In genomic region chr12:8882376-8882775, GRCm38 (mm10) we compare ENCODE assay signal across 16 mouse cellular contexts. TPM values are rescaled to one million over a fixed set of nuclear protein-coding genes. Genes with fewer than 3 reads are reported as not detected.
DNase-seq lines count a peak whose midpoint lies in the region; ATAC-seq and TF ChIP-seq lines count a peak whose summit lies in the region.
"Had no signal": no experiment of that assay in that cellular context is flagged by ENCODE, and none has a peak within 500 bp of the region (broad histone marks: within the 10 kb centered on the region; RNA-seq: fewer than 3 reads in every experiment).

No protein-coding gene starts in this region.

- H3K27me3 ChIP-seq in C2C12 (ENCODE audit: control insufficient read depth, insufficient read depth, insufficient read length): no peaks in the 10 kb centered on the region
- H3K27me3 ChIP-seq in MEL (ENCODE audit: control insufficient read depth in 1 of 2, insufficient read depth in 2 of 2, low read length in 2 of 2): peaks cover 0 to 4% of the 10 kb centered on the region in 2 experiments; a peak in 2 of 4 replicates
- peaks cover 27% of the 10 kb centered on the region for H3K27me3 ChIP-seq in liver, embryonic 12.5 days (replicated peaks)
- no peaks in the 10 kb centered on the region for H3K27me3 ChIP-seq in myocyte (ENCODE audit: control insufficient read depth, insufficient read depth, insufficient read length)
- H3K27me3 ChIP-seq in hindbrain, embryonic 10.5 days (ENCODE audit: insufficient read depth, poor library complexity, severe bottlenecking): peaks cover 10% of the 10 kb centered on the region; the same call in 1 of the 2 replicates
- 0 out of 2 replicates have a peak, but pooled peaks cover 14% of the 10 kb centered on the region for H3K27me3 ChIP-seq in heart, embryonic 10.5 days (ENCODE audit: insufficient read depth, poor library complexity, severe bottlenecking)
- H3K27me3 ChIP-seq: heart, embryonic 13.5 days; hindbrain, embryonic 12.5 days; limb, embryonic 12.5 days; midbrain, embryonic 12.5 days had no signal

- no peak overlapping the region for H3K9ac ChIP-seq in MEL (ENCODE audit: control insufficient read depth, low read depth, low read length, poor library complexity, severe bottlenecking)
- no peak overlapping the region for H3K9ac ChIP-seq in liver, embryonic 12.5 days
- H3K9ac ChIP-seq: heart, embryonic 13.5 days; hindbrain, embryonic 12.5 days; limb, embryonic 12.5 days; lung, embryonic 14.5 days; midbrain, embryonic 12.5 days had no signal

- no peak overlapping the region for H3K4me2 ChIP-seq in liver, embryonic 12.5 days
- H3K4me2 ChIP-seq in myocyte (ENCODE audit: low read depth): no peak overlapping the region
- H3K4me2 ChIP-seq: heart, embryonic 13.5 days; hindbrain, embryonic 12.5 days; limb, embryonic 12.5 days; lung, embryonic 14.5 days; midbrain, embryonic 12.5 days had no signal

- no peaks in the 10 kb centered on the region for H3K79me2 ChIP-seq in C2C12 (ENCODE audit: control insufficient read depth, insufficient read depth)
- no peaks in the 10 kb centered on the region for H3K79me2 ChIP-seq in MEL (ENCODE audit: control insufficient read depth, insufficient read depth, low read length, poor library complexity)
- no peaks in the 10 kb centered on the region for H3K79me2 ChIP-seq in myocyte (ENCODE audit: control insufficient read depth, insufficient read depth)

- H3ac ChIP-seq in C2C12 (ENCODE audit: control insufficient read depth, insufficient read length, low read depth) (no peak overlapping the region), myocyte (ENCODE audit: control insufficient read depth, insufficient read length) (no peak overlapping the region)

- H3K27ac ChIP-seq in MEL (ENCODE audit: control insufficient read depth, low read depth, low read length): no peak overlapping the region
- 0 out of 2 replicates have a peak overlapping the region, but pooled peaks have one; percentile 46 for H3K27ac ChIP-seq in liver, embryonic 12.5 days
- no peak overlapping the region for H3K27ac ChIP-seq in hindbrain, embryonic 10.5 days
- H3K27ac ChIP-seq in heart, embryonic 10.5 days: no peak overlapping the region
- H3K27ac ChIP-seq: heart, embryonic 13.5 days; hindbrain, embryonic 12.5 days; limb, embryonic 12.5 days; midbrain, embryonic 12.5 days had no signal

- TF ChIP-seq POLR2A in MEL (IDR thresholded peaks at IDR 0.05; ENCODE audit: control insufficient read depth in 1 of 2, insufficient read depth in 1 of 2, low read depth in 1 of 2, low read length in 2 of 2, poor library complexity in 1 of 2) (no peak), myocyte (IDR thresholded peaks at IDR 0.05; ENCODE audit: insufficient read length, low read depth) (no peak)

- 0 out of 2 replicates have a peak, but pooled peaks have one; percentile 25 for ATAC-seq in liver, embryonic 12.5 days
- ATAC-seq in granulocyte monocyte progenitor cell, adult 5-6 weeks (replicated peaks; ENCODE audit: poor library complexity, severe bottlenecking): no peak
- ATAC-seq: forebrain, embryonic 14.5 days had no signal

- H3K36me3 ChIP-seq in C2C12 (ENCODE audit: control insufficient read depth, insufficient read depth) (no peaks in the 10 kb centered on the region), MEL (ENCODE audit: control insufficient read depth in 1 of 2, insufficient read depth in 2 of 2, low read length in 2 of 2) (no peaks in the 10 kb centered on the region), myocyte (ENCODE audit: control insufficient read depth, insufficient read depth) (no peaks in the 10 kb centered on the region)
- no peaks in the 10 kb centered on the region for H3K36me3 ChIP-seq in liver, embryonic 12.5 days
- no peaks in the 10 kb centered on the region for H3K36me3 ChIP-seq in hindbrain, embryonic 10.5 days
- H3K36me3 ChIP-seq in heart, embryonic 10.5 days: no peaks in the 10 kb centered on the region
- H3K36me3 ChIP-seq: heart, embryonic 13.5 days; hindbrain, embryonic 12.5 days; limb, embryonic 12.5 days; midbrain, embryonic 12.5 days had no signal

- H3K9me3 ChIP-seq in MEL (replicated peaks; ENCODE audit: insufficient read depth, low read length): no peaks in the 10 kb centered on the region
- H3K9me3 ChIP-seq in liver, embryonic 12.5 days (replicated peaks): no peaks in the 10 kb centered on the region
- H3K9me3 ChIP-seq in hindbrain, embryonic 10.5 days: no peaks in the 10 kb centered on the region
- no peaks in the 10 kb centered on the region for H3K9me3 ChIP-seq in heart, embryonic 10.5 days
- H3K9me3 ChIP-seq: heart, embryonic 13.5 days; hindbrain, embryonic 12.5 days; limb, embryonic 12.5 days; midbrain, embryonic 12.5 days had no signal

- H3K79me3 ChIP-seq in C2C12 (ENCODE audit: low read depth): no peaks in the 10 kb centered on the region

- no peak for TF ChIP-seq EP300 in MEL (IDR thresholded peaks at IDR 0.05; ENCODE audit: low read depth in 1 of 2, low read length in 2 of 2)

- DNase-seq in MEL (ENCODE audit: low read depth, low spot score): no peak
- no peak for DNase-seq in hindbrain, embryonic 10.5 days (ENCODE audit: low spot score)
- DNase-seq in heart, embryonic 10.5 days (ENCODE audit: low spot score): no peak
- DNase-seq: cerebellum, adult 8-10 months; gastrocnemius, postnatal 10 days; right cerebral cortex, postnatal 14 days had no signal

- TF ChIP-seq RAD21 in MEL (IDR thresholded peaks at IDR 0.05; ENCODE audit: low read depth, low read length): no peak

- no peak for TF ChIP-seq CTCF in C2C12 (IDR thresholded peaks at IDR 0.05; ENCODE audit: control insufficient read depth, insufficient read depth, insufficient read length)
- TF ChIP-seq CTCF in MEL (IDR thresholded peaks at IDR 0.05 in 2 of 3, conservative IDR thresholded peaks at IDR 0.05 in 1 of 3; ENCODE audit: control insufficient read depth in 1 of 3, insufficient read depth in 1 of 3, low read depth in 2 of 3, low read length in 3 of 3, poor library complexity in 1 of 3, severe bottlenecking in 1 of 3): no peak

- H3K4me3 ChIP-seq in C2C12 (ENCODE audit: insufficient read depth, poor library complexity, severe bottlenecking) (no peak overlapping the region), MEL (ENCODE audit: control insufficient read depth in 1 of 2, insufficient read depth in 1 of 2, low read depth in 2 of 2, low read length in 2 of 2) (no peak overlapping the region), myocyte (no peak overlapping the region)
- H3K4me3 ChIP-seq in liver, embryonic 12.5 days: no peak overlapping the region
- no peak overlapping the region for H3K4me3 ChIP-seq in hindbrain, embryonic 10.5 days
- H3K4me3 ChIP-seq in heart, embryonic 10.5 days: no peak overlapping the region
- H3K4me3 ChIP-seq: heart, embryonic 13.5 days; hindbrain, embryonic 12.5 days; limb, embryonic 12.5 days; midbrain, embryonic 12.5 days had no signal

- no peaks in the 10 kb centered on the region for H3K4me1 ChIP-seq in MEL (ENCODE audit: control insufficient read depth in 1 of 2, insufficient read depth in 2 of 2, low read length in 2 of 2)
- peaks cover 13% of the 10 kb centered on the region for H3K4me1 ChIP-seq in liver, embryonic 12.5 days
- H3K4me1 ChIP-seq in hindbrain, embryonic 10.5 days (replicated peaks): peaks cover 19% of the 10 kb centered on the region
- H3K4me1 ChIP-seq in heart, embryonic 10.5 days: peaks cover 26% of the 10 kb centered on the region

- 61% methylated on average over 8 of the region's 8 CpGs for WGBS in liver, embryonic 12.5 days (ENCODE audit: insufficient replicate concordance)
- 88% methylated on average over 8 of the region's 8 CpGs for WGBS in hindbrain, embryonic 10.5 days
- WGBS in heart, embryonic 10.5 days: 88% methylated on average over 8 of the region's 8 CpGs

TF ChIP-seq in C2C12, 6 proteins besides CTCF, POLR2A, EP300 and RAD21:
- TF ChIP-seq FOSL1 (IDR thresholded peaks at IDR 0.05; ENCODE audit: insufficient read depth, low read length, poor library complexity, severe bottlenecking) (no peak), USF1 (IDR thresholded peaks at IDR 0.05; ENCODE audit: low read depth) (peak; percentile 57)

TF ChIP-seq in MEL, 35 proteins besides CTCF, POLR2A, EP300 and RAD21:
- TF ChIP-seq USF1 (IDR thresholded peaks at IDR 0.05; ENCODE audit: low read depth, low read length) (peak; percentile 55), UBTF (IDR thresholded peaks at IDR 0.05; ENCODE audit: borderline replicate concordance, insufficient read depth, low read depth, low read length) (no peak)

TF ChIP-seq in myocyte, 11 proteins besides CTCF, POLR2A, EP300 and RAD21:
- TF ChIP-seq USF1 (IDR thresholded peaks at IDR 0.05; ENCODE audit: low read depth) (peak; percentile 17), POLR2AphosphoS2 (IDR thresholded peaks at IDR 0.05; ENCODE audit: insufficient read length, low read depth) (no peak)

RNA-seq across cellular contexts. Expression of gene Laptm4a, which starts 39.1 kb away (rescaled TPM):
- polyA plus RNA-seq in C2C12 (2012; fragmentation: generic; extraction: Trizol) (253 TPM), MEL (2012; ENCODE audit: insufficient read depth in 1 of 2, insufficient read length in 2 of 2, low read depth in 1 of 2, low replicate concordance in 2 of 2, missing spikeins in 1 of 2) (10 to 100 TPM in 1 of 2 experiments, not detected in 1; 49.7 TPM), myocyte (2012; fragmentation: generic; extraction: Trizol) (491 TPM)
- 43.8 and 49.0 TPM in 2 replicates for total RNA-seq in MEL (2012; rRNA removed)
- 71.0 and 77.9 TPM in 2 replicates for polyA plus RNA-seq in liver, embryonic 12.5 days (2016; fragmentation: Nextera tagmentation; extraction: Ambion mirVana)
- total RNA-seq in granulocyte monocyte progenitor cell, adult 5-6 weeks (2014; fragmentation: Nextera tagmentation): 58.5 and 63.6 TPM in 2 replicates
- 99.7 and 113 TPM in 2 replicates for total RNA-seq in granulocyte monocyte progenitor cell, adult 5-6 weeks (2017)
- polyA plus RNA-seq in hindbrain, embryonic 10.5 days (2016; fragmentation: Nextera tagmentation; extraction: Ambion mirVana): 130 and 147 TPM in 2 replicates
- polyA plus RNA-seq in heart, embryonic 10.5 days (2016; fragmentation: Nextera tagmentation; extraction: Ambion mirVana): 199 and 219 TPM in 2 replicates
